Mouse (Mus musculus) heart, embryonic 10.5 days (tissue): Measurements from ENCODE around the gene Pdrg1. TPM values are rescaled to one million over a fixed set of nuclear protein-coding genes. Genes with fewer than 3 reads are reported as not detected.

Experiments
- DNase-seq: peaks from one replicate; pipeline ENCODE4 v3.0.0-alpha.2; 2017; ENCODE audit warnings: low spot score
- H3K27ac ChIP-seq: fragments of 300-500 bp; sonication (generic); 2 replicates; pipeline ENCODE4 v1.5.1; 2016; ENCODE audit warnings: mild to moderate bottlenecking
- H3K27me3 ChIP-seq: fragments of 300-500 bp; sonication (generic); 2 replicates; pipeline ENCODE4 v1.6.1; 2016; ENCODE audit warnings: mild to moderate bottlenecking; ENCODE audit not compliant: poor library complexity, insufficient read depth, severe bottlenecking
- H3K36me3 ChIP-seq: fragments of 300-500 bp; sonication (generic); 2 replicates; pipeline ENCODE4 v1.6.1; 2016; ENCODE audit warnings: mild to moderate bottlenecking, moderate library complexity
- H3K4me1 ChIP-seq: fragments of 300-500 bp; sonication (generic); 2 replicates; pipeline ENCODE4 v1.6.1; 2016; ENCODE audit warnings: mild to moderate bottlenecking
- H3K4me3 ChIP-seq: fragments of 300-500 bp; sonication (generic); 2 replicates; pipeline ENCODE4 v1.5.1; 2016; ENCODE audit warnings: mild to moderate bottlenecking, moderate library complexity
- H3K9me3 ChIP-seq: fragments of 300-500 bp; sonication (generic); 2 replicates; pipeline ENCODE4 v1.6.1; 2016; ENCODE audit warnings: mild to moderate bottlenecking, moderate library complexity
- WGBS: fragments of 180-500 bp; shearing (Covaris S2); methylation state at CpG from one replicate; pipeline ENCODE4 v1.1.7; 2016; 5-methylcytosine and 5-hydroxymethylcytosine counted together
- polyA plus RNA-seq: library from polyadenylated mRNA; unstranded; fragments of >200 nt; fragmentation: Nextera tagmentation; extraction: Ambion mirVana; gene quantifications from 2 replicates; pipeline ENCODE4 v1.2.1, GENCODE M21; 2016

Gene Pdrg1
- 89.9 and 94.4 TPM in 2 replicates for polyA plus RNA-seq

GRCm38 (mm10) chr2:153014758-153015593, at the start of gene Pdrg1:
TSS of gene Pdrg1 (minus strand) at chr2:153015427.
- DNase-seq = peak; percentile 97
- H3K36me3 ChIP-seq = peaks cover 36% of the 10 kb centered on the region
- H3K4me3 ChIP-seq = peak within 1 kb of the TSS; percentile 89
- H3K27me3 ChIP-seq = peaks cover 37% of the 10 kb centered on the region
- peaks cover 15% of the 10 kb centered on the region for H3K4me1 ChIP-seq
- peak within 1 kb of the TSS; percentile 87 for H3K27ac ChIP-seq
- WGBS = 1% methylated on average over 54 of the region's 54 CpGs
- H3K9me3 ChIP-seq = no peaks in the 10 kb centered on the region

DNA sequence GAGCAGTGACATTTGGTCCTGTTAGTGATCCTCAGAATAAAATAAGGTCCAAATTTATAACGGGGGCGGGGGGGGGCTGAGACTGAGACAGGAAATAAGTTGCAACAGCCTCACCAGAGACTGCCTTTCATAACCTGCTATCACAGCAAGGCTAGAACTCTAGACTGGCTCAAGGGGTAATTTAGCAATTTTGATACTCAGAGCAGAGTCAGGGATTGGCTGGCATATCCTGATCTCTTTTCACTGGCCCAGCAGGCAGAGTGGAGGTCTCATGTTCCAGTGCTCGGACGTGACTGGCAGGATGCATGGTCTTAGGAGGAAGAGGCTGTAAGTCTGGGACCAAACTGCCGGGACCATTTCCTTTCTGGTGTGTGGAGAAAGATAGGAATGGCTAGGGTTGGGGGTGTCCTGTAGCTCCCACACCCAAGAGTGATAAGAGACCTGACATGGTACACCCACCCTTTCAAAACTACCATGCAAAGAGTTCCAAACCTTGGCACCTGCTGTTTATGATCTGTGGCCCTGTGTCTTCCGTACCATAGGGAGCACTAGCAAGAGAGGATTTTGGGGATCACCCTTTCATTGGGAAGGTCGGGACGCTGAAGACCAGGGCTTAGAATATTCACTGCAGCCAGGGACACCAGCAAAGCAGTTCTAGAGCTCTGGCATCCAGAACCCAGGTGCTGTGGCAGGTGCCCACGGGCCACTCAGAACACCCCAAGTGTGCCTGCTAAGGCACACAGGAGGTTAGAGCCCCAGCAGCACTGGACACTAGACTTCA, 49.2 kb upstream of the Pdrg1 start:
- Histone ChIP-seq H3K27ac (peak overlapping the region; percentile 64; the same call in 1 of the 2 replicates), H3K9me3 (no peaks in the 10 kb centered on the region), H3K36me3 (no peaks in the 10 kb centered on the region), H3K4me1 (peaks cover 19% of the 10 kb centered on the region; the same call in 1 of the 2 replicates), H3K4me3 (no peak overlapping the region), H3K27me3 (peaks cover 66% of the 10 kb centered on the region)
- no peak for DNase-seq
- 65% methylated on average over 9 of the region's 9 CpGs for WGBS

DNA sequence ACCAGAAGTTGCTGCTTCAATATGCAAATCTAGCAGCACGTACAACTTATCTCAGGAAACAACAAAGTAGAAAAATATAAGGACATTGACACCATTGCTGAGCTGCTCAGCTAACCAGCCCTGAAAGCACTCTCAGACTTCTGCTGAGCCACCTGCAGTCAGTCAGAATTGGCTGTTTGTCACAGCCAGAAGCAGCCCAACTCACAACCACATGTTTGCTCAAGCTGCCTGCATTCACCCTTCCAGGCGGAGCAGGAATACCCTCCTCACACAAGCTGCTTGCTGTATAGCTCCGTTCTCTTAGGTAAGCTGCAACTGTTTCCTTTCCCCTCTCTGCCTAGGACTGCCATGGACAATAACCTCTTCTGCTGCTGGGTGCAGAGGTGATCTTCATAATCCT, 48.2 kb upstream of the Pdrg1 start:
- no peaks in the 10 kb centered on the region for H3K9me3 ChIP-seq
- 57% methylated on average over 3 of the region's 3 CpGs for WGBS
- H3K36me3 ChIP-seq = no peaks in the 10 kb centered on the region
- H3K4me1 ChIP-seq = peaks cover 19% of the 10 kb centered on the region; the same call in 1 of the 2 replicates
- no peak overlapping the region for H3K4me3 ChIP-seq
- peaks cover 64% of the 10 kb centered on the region for H3K27me3 ChIP-seq
- H3K27ac ChIP-seq = no peak overlapping the region
- DNase-seq = no peak

GRCm38 (mm10) chr2:153060216-153060615, 45.0 kb upstream of the Pdrg1 start:
- Histone ChIP-seq H3K4me1 (peaks cover 12% of the 10 kb centered on the region; the same call in 1 of the 2 replicates), H3K4me3 (no peak overlapping the region), H3K9me3 (no peaks in the 10 kb centered on the region), H3K36me3 (no peaks in the 10 kb centered on the region), H3K27me3 (peaks cover 53% of the 10 kb centered on the region), H3K27ac (no peak overlapping the region)
- DNase-seq = no peak
- 81% methylated on average over 7 of the region's 7 CpGs for WGBS

- H3K9me3 ChIP-seq = no peaks in the 10 kb centered on the region
- 70% methylated on average over 4 of the region's 4 CpGs for WGBS
- no peaks in the 10 kb centered on the region for H3K36me3 ChIP-seq
- no peak for DNase-seq
- no peak overlapping the region for H3K4me3 ChIP-seq
- H3K27me3 ChIP-seq = peaks cover 63% of the 10 kb centered on the region
- no peak overlapping the region for H3K27ac ChIP-seq
- H3K4me1 ChIP-seq = 0 out of 2 replicates have a peak, but pooled peaks cover under 1% of the 10 kb centered on the region
Observed at GRCm38 (mm10) chr2:153058365-153058764, 43.1 kb upstream of the Pdrg1 start.

DNA sequence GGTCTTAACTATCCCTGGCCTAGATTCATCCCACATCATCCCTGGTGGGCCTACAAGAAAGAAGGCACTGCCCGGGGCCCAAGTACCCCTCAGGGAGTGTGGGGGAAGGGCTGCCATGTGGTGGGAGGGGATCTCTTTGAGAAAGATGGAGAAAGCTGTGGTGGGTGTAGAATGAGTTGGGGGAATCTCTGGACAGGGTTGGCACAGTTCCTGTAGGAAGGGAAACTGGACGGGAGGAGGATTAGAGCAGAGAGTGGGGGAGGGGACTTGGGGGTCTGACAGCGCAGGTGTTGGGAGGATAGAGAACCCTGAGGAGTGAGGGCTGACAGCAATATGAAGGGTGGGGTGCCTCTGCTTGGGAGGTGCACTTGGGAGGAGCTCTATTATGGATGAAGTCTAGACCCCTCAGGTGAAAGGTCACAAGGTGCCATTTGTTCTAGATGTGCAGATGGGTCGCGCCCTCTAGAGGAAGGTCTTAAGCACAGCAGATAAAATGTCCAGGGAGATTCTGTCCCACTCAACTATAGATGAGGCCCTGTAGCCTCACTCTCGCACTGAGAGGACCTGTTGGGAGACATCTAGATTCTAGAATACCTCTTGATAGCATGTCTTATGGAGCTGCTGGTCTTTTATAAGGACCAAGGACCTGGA, 40.2 kb upstream of the Pdrg1 start:
- Histone ChIP-seq H3K27me3 (peaks cover 83% of the 10 kb centered on the region), H3K4me1 (peaks cover 6% of the 10 kb centered on the region; the same call in 1 of the 2 replicates), H3K9me3 (no peaks in the 10 kb centered on the region), H3K36me3 (no peaks in the 10 kb centered on the region), H3K4me3 (no peak overlapping the region), H3K27ac (no peak overlapping the region)
- DNase-seq = no peak
- 53% methylated on average over 6 of the region's 6 CpGs for WGBS

- Histone ChIP-seq H3K27ac (no peak overlapping the region), H3K36me3 (no peaks in the 10 kb centered on the region), H3K27me3 (peaks cover 85% of the 10 kb centered on the region), H3K4me1 (peaks cover 6% of the 10 kb centered on the region; the same call in 1 of the 2 replicates), H3K9me3 (no peaks in the 10 kb centered on the region), H3K4me3 (no peak overlapping the region)
- DNase-seq = no peak
- 79% methylated on average over 8 of the region's 8 CpGs for WGBS
Observed at GRCm38 (mm10) chr2:153053896-153054295, 38.7 kb upstream of the Pdrg1 start.

DNA sequence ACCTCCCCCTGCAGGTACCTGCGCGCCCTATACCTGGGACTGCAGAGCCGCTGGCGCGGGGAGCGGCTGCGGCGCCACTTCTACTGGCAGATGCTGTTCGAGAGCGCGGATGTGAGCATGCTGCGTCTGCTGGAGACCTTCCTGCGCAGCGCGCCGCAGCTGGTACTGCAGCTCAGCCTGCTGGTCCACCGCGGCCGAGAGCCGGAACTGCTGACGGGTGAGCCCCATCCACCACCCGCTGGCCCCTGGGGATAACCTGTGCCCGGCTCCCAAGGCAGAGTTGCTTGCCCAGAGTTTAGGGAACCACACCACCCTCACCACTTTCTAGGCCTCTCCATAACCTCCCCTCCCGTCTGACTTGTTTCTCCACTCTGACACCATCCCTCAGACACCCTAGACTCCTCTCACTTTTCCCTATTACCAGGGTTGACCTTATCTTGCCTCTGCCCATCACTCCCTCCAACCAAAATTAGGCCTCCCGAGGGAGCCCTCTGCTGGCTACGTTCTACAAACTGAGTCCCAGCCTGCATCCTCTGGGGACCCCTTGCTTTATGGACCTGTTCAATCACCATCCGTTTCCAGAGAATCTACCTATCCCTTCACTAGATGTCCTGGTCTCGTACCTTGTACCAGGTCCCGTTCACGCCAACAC, 37.6 kb upstream of the Pdrg1 start:
- no peak overlapping the region for H3K27ac ChIP-seq
- no peak for DNase-seq
- H3K4me3 ChIP-seq = peak overlapping the region; percentile 26
- no peaks in the 10 kb centered on the region for H3K9me3 ChIP-seq
- WGBS = 7% methylated on average over 30 of the region's 30 CpGs
- no peaks in the 10 kb centered on the region for H3K36me3 ChIP-seq
- H3K4me1 ChIP-seq = peaks cover 6% of the 10 kb centered on the region; the same call in 1 of the 2 replicates
- H3K27me3 ChIP-seq = peaks cover 88% of the 10 kb centered on the region

DNA sequence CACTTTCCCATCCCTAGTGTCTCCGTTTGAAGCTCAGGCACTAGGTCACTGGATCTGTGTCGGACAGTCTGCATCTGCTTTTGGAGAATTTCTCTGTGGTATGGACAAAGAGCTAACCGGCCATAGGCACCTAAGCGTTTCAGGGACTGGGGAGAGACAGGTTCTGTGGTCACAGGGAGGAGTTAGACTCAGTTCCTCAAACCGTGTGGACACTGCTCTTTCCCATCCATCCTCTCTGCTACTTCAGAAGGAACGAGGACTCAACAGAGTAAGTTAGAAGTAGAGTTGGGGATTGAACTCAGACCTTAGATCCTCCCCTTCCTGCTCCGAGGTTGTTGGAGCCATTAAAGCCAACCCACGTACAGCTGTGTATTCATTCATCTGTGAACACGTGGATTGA, 36.3 kb upstream of the Pdrg1 start:
- Histone ChIP-seq H3K9me3 (no peaks in the 10 kb centered on the region), H3K4me3 (no peak overlapping the region), H3K27ac (no peak overlapping the region), H3K27me3 (peaks cover 88% of the 10 kb centered on the region), H3K4me1 (peaks cover 6% of the 10 kb centered on the region; the same call in 1 of the 2 replicates), H3K36me3 (no peaks in the 10 kb centered on the region)
- DNase-seq = no peak
- 74% methylated on average over 9 of the region's 9 CpGs for WGBS

DNA sequence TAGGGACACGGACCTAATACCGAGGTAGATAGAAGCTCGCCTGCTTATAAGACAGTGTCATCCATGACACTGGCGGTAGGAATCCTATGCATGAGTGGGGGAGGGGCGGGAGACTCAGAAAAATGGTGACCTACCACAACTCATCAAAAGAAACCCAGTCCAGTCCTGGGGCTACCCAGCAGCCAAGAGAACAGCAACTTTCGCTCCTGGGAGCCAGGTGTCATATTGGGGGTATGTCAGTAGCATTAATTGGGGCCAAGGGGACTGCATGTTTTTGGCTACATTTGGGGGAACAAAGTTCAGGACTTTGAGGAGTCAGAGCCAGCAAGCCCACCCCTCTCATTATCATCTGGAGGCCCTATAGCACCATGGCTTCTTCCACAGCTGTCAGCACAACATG, 35.9 kb upstream of the Pdrg1 start:
- Histone ChIP-seq H3K27me3 (peaks cover 90% of the 10 kb centered on the region), H3K4me3 (no peak overlapping the region), H3K9me3 (no peaks in the 10 kb centered on the region), H3K27ac (no peak overlapping the region), H3K36me3 (no peaks in the 10 kb centered on the region), H3K4me1 (peaks cover 6% of the 10 kb centered on the region; the same call in 1 of the 2 replicates)
- DNase-seq = no peak
- WGBS = 71% methylated on average over 6 of the region's 6 CpGs

DNA sequence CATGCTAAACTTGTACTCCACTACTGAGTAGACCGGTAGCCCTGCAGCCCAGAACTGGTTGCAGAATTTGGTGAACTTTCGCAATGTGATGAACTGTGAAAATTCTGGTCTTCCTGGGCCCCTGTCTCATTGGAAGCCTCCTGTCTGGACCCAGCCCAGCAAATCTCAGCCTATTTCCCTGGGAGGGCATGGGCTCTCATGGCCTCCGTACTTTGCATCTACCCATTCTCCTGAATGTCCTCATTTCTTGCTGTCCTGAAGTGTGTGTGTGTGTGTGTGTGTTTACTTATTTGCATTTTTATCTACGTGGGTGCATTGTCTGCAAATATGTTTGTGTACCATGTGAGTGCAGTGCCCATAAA, 34.8 kb upstream of the Pdrg1 start:
- Histone ChIP-seq H3K27ac (no peak overlapping the region), H3K36me3 (no peaks in the 10 kb centered on the region), H3K4me1 (peaks cover 6% of the 10 kb centered on the region; the same call in 1 of the 2 replicates), H3K4me3 (no peak overlapping the region), H3K27me3 (peaks cover 90% of the 10 kb centered on the region), H3K9me3 (no peaks in the 10 kb centered on the region)
- WGBS = 77% methylated on average over 4 of the region's 4 CpGs
- DNase-seq = no peak

- Histone ChIP-seq H3K9me3 (no peaks in the 10 kb centered on the region), H3K27ac (no peak overlapping the region), H3K4me3 (no peak overlapping the region), H3K27me3 (peaks cover 84% of the 10 kb centered on the region), H3K4me1 (peaks cover 6% of the 10 kb centered on the region; the same call in 1 of the 2 replicates), H3K36me3 (no peaks in the 10 kb centered on the region)
- no peak for DNase-seq
- 42% methylated on average over 9 of the region's 9 CpGs for WGBS
Observed at GRCm38 (mm10) chr2:153049288-153049996, 34.2 kb upstream of the Pdrg1 start.
